Mouse (Mus musculus): ENCODE measurements at regions not wholly inside any gene's neighbourhood (a gene's known extent, or its start where the extent isn't known, plus 50 kb on each side); places are given as distances from the start of the nearest gene placed in this dataset.
"Not testable (repeated sequence)": the region's sequence is repeated elsewhere in the genome, so short reads cannot be mapped to it uniquely, and the experiment has no call there.

- Histone ChIP-seq H3K27me3 (ENCODE audit: control insufficient read depth) (no peaks in the 10 kb centered on the region), H3K36me3 (ENCODE audit: control insufficient read depth) (no peaks in the 10 kb centered on the region), H3K4me3 (replicated peaks) (no peak overlapping the region), H3K4me1 (ENCODE audit: control insufficient read depth) (no peaks in the 10 kb centered on the region), H3K9me3 (ENCODE audit: control insufficient read depth, low read length) (no peaks in the 10 kb centered on the region)
- no peak for TF ChIP-seq TAL1 (IDR thresholded peaks at IDR 0.05; ENCODE audit: low read length)
- TF ChIP-seq GATA1 (IDR thresholded peaks at IDR 0.05; ENCODE audit: low read length), result no peak
Measured at GRCm38 (mm10) chr1:194482001-194482716, 135.9 kb upstream of the Plxna2 start.

GRCm38 (mm10) chr1:194471281-194471680 lies 146.7 kb upstream of the Plxna2 start:
- not testable (repeated sequence) for H3K4me1 ChIP-seq (ENCODE audit: control insufficient read depth); H3K36me3 ChIP-seq (ENCODE audit: control insufficient read depth); H3K4me3 ChIP-seq (replicated peaks); H3K27me3 ChIP-seq (ENCODE audit: control insufficient read depth)
- H3K9me3 ChIP-seq (ENCODE audit: control insufficient read depth, low read length), result peaks cover 10% of the 10 kb centered on the region

DNA sequence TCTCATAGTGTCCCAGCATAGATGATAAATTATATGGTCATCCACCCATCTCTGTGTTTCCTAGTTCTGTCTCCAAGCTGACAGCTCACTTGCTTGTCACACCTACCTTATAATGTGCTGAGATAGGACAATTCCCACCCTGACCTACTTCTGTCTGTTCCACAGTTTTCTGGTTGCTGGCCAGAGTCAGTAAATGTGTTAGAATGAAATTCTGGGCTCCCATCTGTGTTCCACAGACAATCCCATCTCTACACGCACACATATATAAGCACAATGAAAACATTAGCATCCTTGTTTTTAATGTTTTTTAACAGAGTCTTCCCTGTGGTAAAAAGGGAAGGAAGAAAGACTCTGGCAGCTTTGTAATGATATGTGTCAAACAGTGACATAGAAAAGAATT lies 165.5 kb upstream of the Plxna2 start:
- no peak overlapping the region for H3K4me3 ChIP-seq (replicated peaks)
- TF ChIP-seq GATA1 (IDR thresholded peaks at IDR 0.05; ENCODE audit: low read length), result no peak
- H3K4me1 ChIP-seq (ENCODE audit: control insufficient read depth), result no peaks in the 10 kb centered on the region
- H3K27me3 ChIP-seq (ENCODE audit: control insufficient read depth), result no peaks in the 10 kb centered on the region
- H3K36me3 ChIP-seq (ENCODE audit: control insufficient read depth), result no peaks in the 10 kb centered on the region
- no peaks in the 10 kb centered on the region for H3K9me3 ChIP-seq (ENCODE audit: control insufficient read depth, low read length)

DNA sequence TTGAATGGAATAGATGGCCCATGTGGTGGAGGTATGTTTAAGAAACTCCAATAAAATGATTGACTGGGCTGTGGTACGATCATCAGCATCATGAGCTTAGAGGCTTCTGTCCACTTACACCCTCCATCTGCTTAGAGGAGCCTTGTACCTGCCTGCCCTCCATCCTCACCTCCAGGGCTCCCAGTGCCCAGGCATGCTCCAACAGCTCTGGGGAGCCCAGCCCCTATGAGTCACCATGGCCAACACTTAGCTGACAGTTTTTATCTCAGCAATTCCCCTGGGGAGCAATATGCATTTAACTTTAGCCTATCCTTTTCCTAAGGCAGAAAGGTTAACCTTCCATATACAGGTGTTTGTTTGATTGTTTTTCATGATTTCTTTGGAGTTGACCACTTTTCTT lies 174.3 kb upstream of the Plxna2 start:
- Histone ChIP-seq H3K9me3 (ENCODE audit: control insufficient read depth, low read length) (no peaks in the 10 kb centered on the region), H3K27me3 (ENCODE audit: control insufficient read depth) (no peaks in the 10 kb centered on the region), H3K4me3 (replicated peaks) (no peak overlapping the region), H3K36me3 (ENCODE audit: control insufficient read depth) (no peaks in the 10 kb centered on the region), H3K4me1 (ENCODE audit: control insufficient read depth) (no peaks in the 10 kb centered on the region)
- no peak for TF ChIP-seq GATA1 (IDR thresholded peaks at IDR 0.05; ENCODE audit: low read length)
- TF ChIP-seq TAL1 (IDR thresholded peaks at IDR 0.05; ENCODE audit: low read length), result no peak

DNA sequence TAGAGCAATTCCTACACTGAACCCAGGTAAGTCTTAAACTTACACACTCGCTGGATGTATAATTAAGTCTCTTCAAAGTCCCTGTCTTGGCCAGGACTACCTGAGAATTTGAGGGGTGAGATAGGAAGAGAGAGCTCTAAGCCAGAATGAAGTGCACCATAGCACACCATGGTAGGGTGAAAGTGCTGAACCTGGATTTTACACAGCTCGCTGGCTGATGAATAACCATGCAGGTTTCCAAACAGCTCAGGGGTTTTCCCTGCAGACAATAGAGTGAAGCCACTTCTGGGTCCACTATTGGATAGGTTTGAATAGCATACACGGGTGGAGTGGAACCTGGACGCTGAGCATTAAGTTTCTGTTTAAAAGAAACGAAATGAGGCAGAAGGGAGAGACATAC lies 180.7 kb upstream of the Plxna2 start:
- H3K27me3 ChIP-seq (ENCODE audit: control insufficient read depth), result no peaks in the 10 kb centered on the region

GRCm38 (mm10) chr1:194435060-194435459 lies 183.0 kb upstream of the Plxna2 start:
- Histone ChIP-seq H3K27me3 (ENCODE audit: control insufficient read depth) (no peaks in the 10 kb centered on the region), H3K4me1 (ENCODE audit: control insufficient read depth) (no peaks in the 10 kb centered on the region), H3K36me3 (ENCODE audit: control insufficient read depth) (no peaks in the 10 kb centered on the region), H3K9me3 (ENCODE audit: control insufficient read depth, low read length) (no peaks in the 10 kb centered on the region), H3K4me3 (replicated peaks) (no peak overlapping the region)
- TF ChIP-seq GATA1 (IDR thresholded peaks at IDR 0.05; ENCODE audit: low read length) (no peak), TAL1 (IDR thresholded peaks at IDR 0.05; ENCODE audit: low read length) (no peak)

More for the DNA sequence above, 180.7 kb upstream of the Plxna2 start:
- no peaks in the 10 kb centered on the region for H3K4me1 ChIP-seq (ENCODE audit: control insufficient read depth)
- H3K4me3 ChIP-seq (replicated peaks), result no peak overlapping the region
- TF ChIP-seq TAL1 (IDR thresholded peaks at IDR 0.05; ENCODE audit: low read length), result no peak
- no peak for TF ChIP-seq GATA1 (IDR thresholded peaks at IDR 0.05; ENCODE audit: low read length)
- H3K36me3 ChIP-seq (ENCODE audit: control insufficient read depth), result no peaks in the 10 kb centered on the region
- H3K9me3 ChIP-seq (ENCODE audit: control insufficient read depth, low read length), result no peaks in the 10 kb centered on the region

DNA sequence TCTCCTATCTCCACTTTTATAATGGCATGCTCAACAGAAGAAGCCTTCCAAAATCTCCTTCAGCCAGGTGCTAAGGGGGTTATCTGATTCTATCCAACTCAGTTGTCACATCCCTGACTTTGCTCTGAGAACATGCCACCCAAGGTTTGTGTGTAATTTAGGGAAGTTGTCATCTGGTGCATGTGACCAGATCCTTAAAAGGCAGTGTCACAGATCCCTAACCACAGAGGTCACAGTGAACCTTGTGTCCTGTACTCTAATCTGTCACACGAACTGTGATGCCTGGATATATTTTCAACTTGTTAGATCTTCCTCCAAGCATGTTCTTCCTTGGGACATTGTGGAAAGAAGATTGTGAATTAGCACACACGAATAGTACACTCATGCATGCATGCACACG lies 189.4 kb upstream of the Plxna2 start:
- TF ChIP-seq GATA1 (IDR thresholded peaks at IDR 0.05; ENCODE audit: low read length), result no peak
- no peak for TF ChIP-seq TAL1 (IDR thresholded peaks at IDR 0.05; ENCODE audit: low read length)
- no peaks in the 10 kb centered on the region for H3K9me3 ChIP-seq (ENCODE audit: control insufficient read depth, low read length)
- H3K27me3 ChIP-seq (ENCODE audit: control insufficient read depth), result no peaks in the 10 kb centered on the region
- H3K36me3 ChIP-seq (ENCODE audit: control insufficient read depth), result no peaks in the 10 kb centered on the region
- H3K4me3 ChIP-seq (replicated peaks), result no peak overlapping the region
- H3K4me1 ChIP-seq (ENCODE audit: control insufficient read depth), result no peaks in the 10 kb centered on the region

DNA sequence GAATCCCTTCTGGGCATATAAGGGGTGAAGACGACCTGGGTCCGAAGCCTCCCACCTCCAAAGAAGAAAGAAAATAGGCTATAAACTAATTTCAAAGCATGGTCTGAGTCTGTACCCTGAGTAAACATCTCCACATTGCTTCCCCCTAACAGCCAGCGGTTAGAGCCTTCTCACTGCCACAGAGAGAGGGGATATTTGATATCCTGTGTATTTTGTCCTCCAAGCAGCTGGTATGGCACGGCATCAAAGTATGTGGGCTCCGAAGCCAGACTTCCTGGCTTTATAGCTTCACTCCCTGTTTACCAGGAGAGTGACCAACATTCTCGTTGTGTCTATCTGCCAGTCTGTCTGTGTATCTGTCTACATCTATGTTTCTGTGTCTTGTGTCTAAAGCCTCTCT lies 191.7 kb upstream of the Plxna2 start:
- no peaks in the 10 kb centered on the region for H3K9me3 ChIP-seq (ENCODE audit: control insufficient read depth, low read length)
- no peaks in the 10 kb centered on the region for H3K36me3 ChIP-seq (ENCODE audit: control insufficient read depth)
- TF ChIP-seq GATA1 (IDR thresholded peaks at IDR 0.05; ENCODE audit: low read length) (no peak), TAL1 (IDR thresholded peaks at IDR 0.05; ENCODE audit: low read length) (no peak)
- H3K4me1 ChIP-seq (ENCODE audit: control insufficient read depth), result no peaks in the 10 kb centered on the region
- H3K27me3 ChIP-seq (ENCODE audit: control insufficient read depth), result no peaks in the 10 kb centered on the region
- no peak overlapping the region for H3K4me3 ChIP-seq (replicated peaks)

DNA sequence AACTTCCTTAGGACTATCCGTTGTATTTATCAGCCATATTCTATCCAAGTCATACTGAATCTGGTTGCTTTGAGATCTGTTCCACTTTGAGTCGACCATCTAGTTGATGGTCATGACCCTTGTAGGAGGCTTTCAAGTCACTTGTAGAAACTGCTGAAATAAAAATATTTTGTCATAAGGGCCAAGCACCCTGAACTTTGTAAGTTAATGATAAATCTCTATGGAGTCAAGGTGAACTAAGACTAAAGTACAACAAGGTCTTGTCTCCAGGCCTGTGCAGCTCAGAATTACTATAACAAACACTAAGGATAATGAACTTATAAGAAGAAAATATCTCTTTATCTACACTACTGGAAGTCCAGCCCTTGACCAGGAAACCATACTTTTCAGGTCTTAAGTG lies 193.8 kb upstream of the Plxna2 start:
- Histone ChIP-seq H3K27me3 (ENCODE audit: control insufficient read depth) (no peaks in the 10 kb centered on the region), H3K4me3 (replicated peaks) (no peak overlapping the region), H3K36me3 (ENCODE audit: control insufficient read depth) (no peaks in the 10 kb centered on the region), H3K4me1 (ENCODE audit: control insufficient read depth) (no peaks in the 10 kb centered on the region), H3K9me3 (ENCODE audit: control insufficient read depth, low read length) (no peaks in the 10 kb centered on the region)
- TF ChIP-seq GATA1 (IDR thresholded peaks at IDR 0.05; ENCODE audit: low read length) (no peak), TAL1 (IDR thresholded peaks at IDR 0.05; ENCODE audit: low read length) (no peak)

GRCm38 (mm10) chr1:194412193-194412592 lies 205.8 kb upstream of the Plxna2 start:
- no peaks in the 10 kb centered on the region for H3K4me1 ChIP-seq (ENCODE audit: control insufficient read depth)
- no peaks in the 10 kb centered on the region for H3K36me3 ChIP-seq (ENCODE audit: control insufficient read depth)
- no peak overlapping the region for H3K4me3 ChIP-seq (replicated peaks)
- H3K27me3 ChIP-seq (ENCODE audit: control insufficient read depth), result no peaks in the 10 kb centered on the region
- no peaks in the 10 kb centered on the region for H3K9me3 ChIP-seq (ENCODE audit: control insufficient read depth, low read length)
- TF ChIP-seq TAL1 (IDR thresholded peaks at IDR 0.05; ENCODE audit: low read length) (no peak), GATA1 (IDR thresholded peaks at IDR 0.05; ENCODE audit: low read length) (no peak)
